Mouse (Mus musculus) adrenal gland, adult 18-20 months (tissue): Measurements from ENCODE around the gene Hmox1. TPM values are rescaled to one million over a fixed set of nuclear protein-coding genes. Genes with fewer than 3 reads are reported as not detected.

ENCODE experiments used
- DNase-seq, 2 experiments: peaks; one replicate each; pipeline ENCODE4 v3.0.0; 2021 to 2022; ENCODE audit warnings: low spot score in 2 of 2
- total RNA-seq, 2 experiments: library from RNA; stranded (reverse); gene quantifications; 1 replicate in 1 of 2; 2 replicates in 1 of 2; pipeline ENCODE4 v1.2.3; 2021

The Hmox1 gene
- total RNA-seq, 2 experiments from 2014 or later = 66.8 to 386 TPM

DNA sequence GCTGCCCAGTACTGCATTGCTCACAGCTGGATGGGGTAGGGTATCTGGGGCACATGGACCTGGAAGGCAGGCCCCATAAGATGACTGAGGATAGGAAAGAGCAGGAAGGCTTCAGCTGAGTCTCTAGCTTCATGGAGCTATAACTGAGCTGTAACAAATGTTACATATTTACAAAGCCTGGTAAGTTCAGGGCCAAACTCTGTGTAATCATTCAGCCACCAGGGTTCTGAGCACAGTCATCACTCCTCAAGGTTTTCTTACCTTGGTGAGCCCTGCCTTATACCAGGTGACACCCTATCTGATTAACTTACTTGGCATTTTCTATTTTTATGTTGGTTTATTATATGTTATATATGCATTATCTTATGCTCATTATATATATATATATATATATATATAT, 6.3 kb upstream of the Hmox1 start:
- no peak for DNase-seq

- DNase-seq = peak; percentile 55 to 57
Observed at GRCm38 (mm10) chr8:75088989-75089881, 4.2 kb upstream of the Hmox1 start.

- DNase-seq = no peak
Observed at GRCm38 (mm10) chr8:75090781-75091365, 2.5 kb upstream of the Hmox1 start.

GRCm38 (mm10) chr8:75102956-75103355, 9.5 kb downstream of the Hmox1 start:
- no peak for DNase-seq

DNA sequence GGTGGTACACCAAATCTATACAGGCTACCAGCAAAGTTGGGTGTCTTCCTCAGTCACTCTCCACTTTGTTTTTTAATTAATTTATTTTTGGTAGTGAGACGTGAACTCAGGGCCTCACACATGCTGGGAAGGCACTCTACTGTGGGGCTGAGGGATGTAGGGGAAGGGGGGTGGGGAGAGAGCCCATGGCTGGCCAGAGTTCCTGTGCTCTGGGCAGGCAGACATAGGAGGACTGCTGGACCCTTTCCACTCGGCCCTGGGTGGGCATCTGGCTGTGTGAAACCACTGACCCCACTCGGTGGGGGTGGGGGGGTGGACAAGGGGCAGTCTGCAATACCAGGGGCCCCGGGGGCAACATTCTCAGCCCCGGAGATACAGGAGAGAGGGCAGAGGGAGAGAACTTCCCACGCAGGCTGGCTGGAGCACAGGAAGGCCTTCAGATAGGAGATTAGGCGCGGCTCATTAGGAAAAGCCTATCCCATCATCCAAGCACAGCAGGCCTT, 10.0 kb downstream of the Hmox1 start:
- DNase-seq = no peak

DNA sequence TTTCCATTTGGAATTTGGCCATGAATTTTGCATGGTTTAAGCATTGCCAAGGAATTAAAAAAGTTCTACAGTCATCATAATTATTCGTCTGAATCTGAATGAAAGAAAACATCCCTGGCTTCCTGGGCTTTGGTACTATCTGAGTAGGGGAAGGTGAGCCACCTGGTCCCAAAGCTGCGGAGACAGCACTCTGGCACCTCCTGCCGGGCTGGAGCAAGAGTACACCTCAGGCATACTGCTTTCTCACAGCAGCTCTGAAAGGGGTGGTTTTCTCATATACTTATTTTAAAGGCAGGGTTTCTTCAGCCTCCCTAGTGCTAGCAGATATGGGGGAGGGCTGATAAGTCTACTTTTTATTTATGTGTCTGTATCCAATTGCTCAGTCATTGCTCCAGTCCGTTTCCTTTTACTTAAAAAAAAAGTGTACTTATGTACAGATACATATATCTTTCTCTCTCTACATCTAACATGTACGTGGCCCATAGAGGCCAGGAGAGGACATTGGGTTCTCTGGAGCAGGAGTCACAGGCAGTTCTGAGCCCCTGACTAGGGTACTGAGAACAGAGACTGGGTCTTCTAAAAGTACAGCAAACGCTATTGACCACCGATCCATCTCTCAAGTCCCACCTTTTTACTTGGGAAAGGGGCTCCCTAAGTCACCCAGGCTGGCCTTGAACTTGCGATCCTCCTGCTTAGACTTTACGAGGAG, 15.3 kb downstream of the Hmox1 start:
- DNase-seq = peak; percentile 80 to 81

DNA sequence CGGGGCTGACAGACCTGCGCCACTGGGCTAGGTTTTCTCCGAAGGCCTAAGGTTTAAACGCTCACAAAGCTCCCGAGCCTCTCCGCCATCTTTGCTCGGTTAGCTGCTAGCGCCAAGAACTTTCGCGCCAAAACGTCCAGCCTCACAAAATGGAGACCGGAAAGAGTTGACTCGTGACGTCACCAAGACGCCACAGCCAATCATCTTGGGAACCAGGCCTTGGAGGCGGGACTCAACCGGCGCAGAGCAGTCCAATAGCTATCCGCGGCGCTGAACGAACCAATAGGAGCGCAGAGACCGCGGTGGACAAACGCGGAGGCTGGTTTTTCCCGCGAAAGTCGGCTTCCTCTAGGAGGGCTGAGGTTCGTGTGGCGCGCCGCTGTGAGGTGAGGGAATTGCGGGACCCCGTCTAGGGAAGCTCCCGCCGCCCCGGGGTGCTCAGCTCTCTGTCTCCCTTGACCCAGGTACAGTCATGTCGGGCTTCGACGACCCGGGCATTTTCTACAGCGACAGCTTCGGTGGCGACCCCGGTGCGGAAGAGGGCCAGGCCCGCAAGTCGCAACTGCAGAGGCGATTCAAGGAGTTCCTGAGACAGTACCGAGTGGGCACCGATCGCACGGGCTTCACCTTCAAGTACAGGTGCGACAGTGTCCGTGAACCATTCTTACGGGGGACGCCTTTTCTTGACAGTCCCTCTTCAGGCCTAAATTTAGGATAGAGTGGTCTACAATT, 16.0 kb downstream of the Hmox1 start, which contains the start of gene Mcm5:
TSS of gene Mcm5 (plus strand) at position 334 of the 732 bp plus-strand sequence.
- peak; percentile 96 to 97 for DNase-seq

DNA sequence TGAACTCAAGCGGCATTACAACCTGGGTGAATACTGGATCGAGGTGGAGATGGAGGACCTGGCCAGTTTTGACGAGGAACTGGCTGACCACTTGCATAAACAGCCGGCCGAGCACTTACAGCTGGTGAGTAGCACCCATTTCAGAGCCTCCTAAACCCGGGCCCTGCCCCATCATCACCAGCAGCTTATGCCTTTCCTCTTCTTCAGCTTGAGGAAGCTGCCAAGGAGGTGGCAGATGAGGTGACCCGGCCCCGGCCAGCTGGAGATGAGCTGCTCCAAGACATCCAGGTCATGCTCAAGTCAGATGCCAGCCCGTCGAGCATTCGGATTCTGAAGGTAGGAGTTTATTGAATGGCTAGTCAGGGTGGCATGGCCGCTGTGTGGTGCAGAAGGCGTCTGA, 16.7 kb downstream of the Hmox1 start:
- no peak for DNase-seq

- no peak for DNase-seq
Observed at GRCm38 (mm10) chr8:75118505-75118904, 25.1 kb downstream of the Hmox1 start.

- DNase-seq = no peak
Observed at GRCm38 (mm10) chr8:75119287-75119686, 25.9 kb downstream of the Hmox1 start.

GRCm38 (mm10) chr8:75119747-75120146, 26.3 kb downstream of the Hmox1 start:
- DNase-seq = no peak

GRCm38 (mm10) chr8:75127406-75127805, 34.0 kb downstream of the Hmox1 start:
- no peak for DNase-seq

GRCm38 (mm10) chr8:75132485-75132884, 39.1 kb downstream of the Hmox1 start:
- DNase-seq = peak; percentile 44 to 46

GRCm38 (mm10) chr8:75133399-75133798, 40.0 kb downstream of the Hmox1 start:
- no peak for DNase-seq

DNA sequence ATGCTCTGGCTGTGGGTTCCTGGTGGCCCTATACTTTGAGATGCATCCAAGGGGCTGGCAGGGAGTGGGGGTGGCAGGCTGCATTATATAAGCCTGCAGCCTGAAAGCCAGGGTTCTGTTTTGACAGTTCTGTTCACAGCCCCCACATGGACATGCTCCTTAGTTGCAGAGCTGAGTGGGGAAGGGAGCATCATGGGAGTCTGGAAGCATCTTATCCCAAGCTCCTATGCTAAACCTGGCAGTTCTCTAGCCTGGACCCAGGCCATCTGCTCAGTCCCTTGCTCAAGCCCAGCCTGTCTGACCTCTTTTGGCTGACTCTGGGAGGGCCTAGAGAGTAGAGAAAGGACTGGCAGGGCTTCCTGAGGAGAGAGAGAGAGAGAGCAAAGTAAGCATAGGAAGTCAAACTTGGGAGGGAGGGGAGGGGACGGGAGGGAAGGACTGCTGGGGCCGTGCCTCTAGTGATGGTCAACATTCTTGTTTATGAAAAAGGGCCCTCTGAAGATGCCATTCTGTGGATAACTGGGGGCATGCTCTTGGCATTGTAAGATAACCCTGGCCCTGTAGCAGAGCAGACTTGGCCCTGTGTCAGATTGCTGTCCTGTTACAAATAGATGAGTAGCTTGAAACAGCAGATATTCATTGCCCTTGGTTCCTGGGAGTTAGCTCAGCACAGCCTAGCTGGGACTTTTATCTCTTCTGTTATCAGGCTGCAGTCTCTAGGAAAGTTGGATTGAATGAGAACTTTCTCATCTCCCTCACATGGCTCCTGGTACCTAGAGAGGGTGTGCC, 41.4 kb downstream of the Hmox1 start:
- no peak for DNase-seq

DNA sequence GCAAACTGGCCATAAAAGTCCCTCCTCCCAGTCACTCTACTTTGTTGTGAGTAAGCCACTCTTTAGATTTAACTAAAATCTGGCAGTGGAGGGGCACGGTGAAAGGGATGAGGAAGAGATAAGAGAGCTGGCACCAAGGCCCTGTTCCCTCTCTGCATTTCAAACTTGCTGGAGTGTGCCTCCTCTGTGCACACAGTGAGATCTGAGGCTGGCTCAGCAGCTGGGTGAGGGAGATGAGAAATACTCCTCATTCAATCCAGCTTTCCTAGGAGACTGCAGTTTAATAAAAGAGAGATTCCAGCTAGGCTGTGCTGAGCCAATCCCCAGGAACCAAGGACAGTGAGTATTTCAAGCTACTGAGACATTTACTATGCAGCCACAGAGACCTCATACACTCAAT, 42.3 kb downstream of the Hmox1 start:
- DNase-seq = no peak

DNA sequence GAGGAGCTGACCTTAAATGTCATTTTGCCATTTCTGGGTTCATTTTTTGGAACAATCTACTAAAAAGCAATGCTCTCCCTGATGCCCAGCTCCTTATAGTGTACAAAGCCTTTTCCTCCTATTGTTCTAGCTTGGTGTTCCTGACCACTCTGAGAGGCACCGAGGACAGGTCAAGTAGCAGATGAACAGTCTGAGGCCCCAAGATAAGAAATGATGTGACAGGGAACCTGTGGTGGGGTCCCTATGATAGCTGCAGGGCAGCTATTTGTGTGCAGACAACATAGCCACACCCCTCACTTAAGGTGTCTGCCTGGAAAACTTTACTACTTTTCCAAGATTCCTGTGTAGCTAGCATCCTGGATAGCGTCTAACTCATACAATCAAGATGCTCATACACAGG, 42.8 kb downstream of the Hmox1 start:
- DNase-seq = no peak

DNA sequence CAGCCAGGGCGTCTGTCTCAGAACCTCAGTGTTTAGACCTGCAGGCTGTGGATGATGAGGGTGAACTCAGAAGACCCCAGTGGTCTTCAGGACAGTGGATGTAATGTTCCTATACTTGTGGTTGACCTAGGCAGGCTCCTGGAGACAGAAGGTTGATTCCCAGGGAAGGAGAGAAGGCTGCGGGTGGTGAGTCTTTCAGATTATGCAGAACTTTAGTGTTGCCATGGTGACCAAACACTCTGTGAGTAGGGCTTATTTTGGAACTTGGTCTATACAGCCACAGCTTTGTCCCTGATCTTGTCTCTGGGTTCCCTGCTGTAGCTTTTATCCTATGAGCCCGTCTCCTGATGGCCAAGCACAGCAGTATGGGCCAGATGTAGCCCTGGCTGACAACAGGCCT, 44.1 kb downstream of the Hmox1 start:
- DNase-seq = no peak
